Mouse (Mus musculus): Measurements from ENCODE around the gene Prl.
"Not testable (repeated sequence)": the region's sequence is repeated elsewhere in the genome, so short reads cannot be mapped to it uniquely, and the experiment has no call there.

Prl gene

GRCm38 (mm10) chr13:27057270-27057669 is at the start of gene Prl:
TSS of gene Prl (plus strand) at chr13:27057570.
- DNase-seq (ENCODE audit: low spot score): no peak

- DNase-seq (ENCODE audit: low spot score): no peak
These were observed 30.8 kb upstream of the Prl start for GRCm38 (mm10) chr13:27026614-27027013.

GRCm38 (mm10) chr13:27027376-27027775 is 30.0 kb upstream of the Prl start:
- DNase-seq (ENCODE audit: low spot score): no peak

- no peak for DNase-seq (ENCODE audit: low spot score)
These were observed 28.7 kb upstream of the Prl start for GRCm38 (mm10) chr13:27028501-27029240.

- DNase-seq (ENCODE audit: low spot score): no peak
These were observed 26.1 kb upstream of the Prl start for GRCm38 (mm10) chr13:27031101-27031852.

- DNase-seq (ENCODE audit: low spot score): no peak
These were observed 25.5 kb upstream of the Prl start for GRCm38 (mm10) chr13:27031853-27032240.

- DNase-seq (ENCODE audit: low spot score): no peak
These were observed 24.4 kb upstream of the Prl start for GRCm38 (mm10) chr13:27032998-27033397.

- no peak for DNase-seq (ENCODE audit: low spot score)
These were observed 15.2 kb upstream of the Prl start for GRCm38 (mm10) chr13:27042185-27042584.

GRCm38 (mm10) chr13:27043326-27043725 is 14.0 kb upstream of the Prl start:
- DNase-seq (ENCODE audit: low spot score): no peak

GRCm38 (mm10) chr13:27059177-27059576 is 1.8 kb downstream of the Prl start:
- no peak for DNase-seq (ENCODE audit: low spot score)

- DNase-seq (ENCODE audit: low spot score): not testable (repeated sequence)
These were observed 36.5 kb downstream of the Prl start, which contains the start of gene Prl3d1 for GRCm38 (mm10) chr13:27093890-27094289. TSS of gene Prl3d1 (plus strand) at chr13:27094190.
